Comparison of ENCODE assay signal across 9 mouse cellular contexts in the genomic region with DNA sequence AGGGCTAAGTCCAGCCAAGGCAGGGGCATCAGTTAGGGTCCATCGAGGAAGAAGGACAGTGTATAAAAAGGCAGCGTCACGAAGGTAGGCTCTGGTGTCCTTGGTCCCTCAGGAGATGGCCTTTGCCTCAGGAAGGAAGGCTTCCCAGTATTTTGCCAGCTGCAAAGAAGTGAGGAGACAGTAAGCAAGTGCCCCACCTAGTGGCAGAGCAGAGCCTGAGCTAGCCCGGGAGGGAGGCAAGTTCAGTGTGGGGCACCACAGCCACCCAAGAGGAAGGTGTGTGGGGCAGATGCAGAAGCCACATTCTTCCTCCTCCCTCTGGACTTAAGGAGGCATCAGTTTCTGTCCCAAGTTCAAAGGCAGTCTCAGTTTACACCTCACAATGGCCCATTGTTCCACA. TPM values are rescaled to one million over a fixed set of nuclear protein-coding genes. Genes with fewer than 3 reads are reported as not detected.
A peak's percentile ranks its signal among the peaks of the same experiment; 100 is the strongest.
DNase-seq lines count a peak whose midpoint lies in the region; ATAC-seq and TF ChIP-seq lines count a peak whose summit lies in the region.
"Had no signal": no experiment of that assay in that cellular context is flagged by ENCODE, and none has a peak within 500 bp of the region (broad histone marks: within the 10 kb centered on the region; RNA-seq: fewer than 3 reads in every experiment).

No protein-coding gene starts in this region.

- H3K79me2 ChIP-seq in C2C12 (ENCODE audit: control insufficient read depth, insufficient read depth) = no peaks in the 10 kb centered on the region

- no peaks in the 10 kb centered on the region for H3K9me3 ChIP-seq in embryonic facial prominence, embryonic 14.5 days (ENCODE audit: control insufficient read depth, low read length)
- H3K9me3 ChIP-seq: embryonic facial prominence, embryonic 15.5 days had no signal

- ATAC-seq in embryonic facial prominence, embryonic 14.5 days (ENCODE audit: low read depth) = peak; percentile 54; the same call in 1 of the 2 replicates

- H3ac ChIP-seq in C2C12 (ENCODE audit: control insufficient read depth, insufficient read length, low read depth) = no peak overlapping the region

- no peak overlapping the region for H3K9ac ChIP-seq in embryonic facial prominence, embryonic 14.5 days (ENCODE audit: low read depth, low read length)
- H3K9ac ChIP-seq: embryonic facial prominence, embryonic 15.5 days had no signal

- DNase-seq in heart, adult 18-20 months = peak; percentile 48 to 72
- DNase-seq in heart, postnatal 25 days (ENCODE audit: low spot score) = no peak
- DNase-seq in adrenal gland, adult 2 months = peak; percentile 77
- DNase-seq in embryonic facial prominence, embryonic 14.5 days (ENCODE audit: low spot score) = peak; percentile 64
- DNase-seq in left cerebral cortex, postnatal 14 days (ENCODE audit: low spot score in 2 of 2) = peak; percentile 42 to 58
- peak; percentile 61 for DNase-seq in mesoderm, embryonic 11.5 days (ENCODE audit: low read depth, low spot score)
- peak; percentile 78 for DNase-seq in thymus, postnatal 4 days

- intact Hi-C loops in heart, postnatal 25 days (cut with DNase I) = loop anchor here (5.0 to 10.0 kb wide), 3 partner anchors 36 to 484 kb away; no protein-coding TSS in a partner anchor
- intact Hi-C loops in left cerebral cortex, postnatal 14 days (cut with DNase I) = no loop called here

- H3K4me2 ChIP-seq in embryonic facial prominence, embryonic 14.5 days (ENCODE audit: low read depth, low read length) = no peak overlapping the region
- H3K4me2 ChIP-seq: embryonic facial prominence, embryonic 15.5 days had no signal

- TF ChIP-seq CTCF in C2C12 (IDR thresholded peaks at IDR 0.05; ENCODE audit: control insufficient read depth, insufficient read depth, insufficient read length) = peak; percentile 74

- H3K4me3 ChIP-seq in C2C12 (ENCODE audit: insufficient read depth, poor library complexity, severe bottlenecking) = no peak overlapping the region
- no peak overlapping the region for H3K4me3 ChIP-seq in embryonic facial prominence, embryonic 14.5 days (ENCODE audit: low read depth, low read length)
- H3K4me3 ChIP-seq: embryonic facial prominence, embryonic 15.5 days had no signal

- no peaks in the 10 kb centered on the region for H3K4me1 ChIP-seq in embryonic facial prominence, embryonic 14.5 days (ENCODE audit: control insufficient read depth, insufficient read depth, low read length)
- H3K4me1 ChIP-seq: embryonic facial prominence, embryonic 15.5 days had no signal

- H3K27ac ChIP-seq in embryonic facial prominence, embryonic 14.5 days (replicated peaks; ENCODE audit: low read depth, low read length) = no peak overlapping the region
- H3K27ac ChIP-seq: embryonic facial prominence, embryonic 15.5 days had no signal

- 25% methylated on average over 4 of the region's 4 CpGs for WGBS in embryonic facial prominence, embryonic 14.5 days

- H3K36me3 ChIP-seq in C2C12 (ENCODE audit: control insufficient read depth, insufficient read depth) = peaks cover 53% of the 10 kb centered on the region
- H3K36me3 ChIP-seq in embryonic facial prominence, embryonic 14.5 days (ENCODE audit: control insufficient read depth, insufficient read depth, low read length) = peaks cover 73% of the 10 kb centered on the region

- no peaks in the 10 kb centered on the region for H3K79me3 ChIP-seq in C2C12 (ENCODE audit: low read depth)

- H3K27me3 ChIP-seq in C2C12 (ENCODE audit: control insufficient read depth, insufficient read depth, insufficient read length) = no peaks in the 10 kb centered on the region
- H3K27me3 ChIP-seq in embryonic facial prominence, embryonic 14.5 days (replicated peaks; ENCODE audit: control insufficient read depth, insufficient read depth, low read length) = no peaks in the 10 kb centered on the region
- H3K27me3 ChIP-seq: embryonic facial prominence, embryonic 15.5 days had no signal

TF ChIP-seq in C2C12, 6 proteins besides CTCF, POLR2A, EP300 and RAD21:
- TF ChIP-seq FOSL1 (IDR thresholded peaks at IDR 0.05; ENCODE audit: insufficient read depth, low read length, poor library complexity, severe bottlenecking) = no peak
- TF ChIP-seq CEBPB (IDR thresholded peaks at IDR 0.05; ENCODE audit: low read depth) = no peak
- no peak for TF ChIP-seq MYOD1 (IDR thresholded peaks at IDR 0.05; ENCODE audit: control insufficient read depth, insufficient read length, low read depth)
- TF ChIP-seq MAX (IDR thresholded peaks at IDR 0.05) = no peak
- TF ChIP-seq USF1 (IDR thresholded peaks at IDR 0.05; ENCODE audit: low read depth) = no peak

RNA-seq across cellular contexts. Expression of a gene that starts 18.9 kb away (rescaled TPM):
- under 1 TPM; 0.46 to 0.50 TPM for total RNA-seq in heart, adult 18-20 months (2021)
- total RNA-seq in heart, postnatal 25 days (2021) = under 1 TPM; 0.59 to 0.83 TPM
- 0.74 TPM for polyA plus RNA-seq in C2C12 (2012; fragmentation: generic; extraction: Trizol)
- total RNA-seq in adrenal gland, adult 2 months (2021) = under 1 TPM; 0.29 to 0.48 TPM
- 0.79 and 0.84 TPM in 2 replicates for polyA plus RNA-seq in adrenal gland, adult 2 months (2012; rRNA removed)
- 3.4 and 4.1 TPM in 2 replicates for polyA plus RNA-seq in embryonic facial prominence, embryonic 14.5 days (2014; fragmentation: Nextera tagmentation; extraction: Ambion mirVana)
- total RNA-seq in left cerebral cortex, postnatal 14 days (2021) = 1 to 10 TPM; 3.3 to 4.4 TPM

RNA-seq across cellular contexts. Expression of a gene that starts 28.4 kb away (rescaled TPM):
- total RNA-seq in heart, adult 18-20 months (2021) = 100 to 1,000 TPM; 102 to 105 TPM
- 100 to 1,000 TPM; 144 to 157 TPM for total RNA-seq in heart, postnatal 25 days (2021)
- polyA plus RNA-seq in C2C12 (2012; fragmentation: generic; extraction: Trizol) = 781 TPM
- total RNA-seq in adrenal gland, adult 2 months (2021) = 100 to 1,000 TPM; 245 to 310 TPM
- polyA plus RNA-seq in adrenal gland, adult 2 months (2012; rRNA removed) = 68.3 and 78.6 TPM in 2 replicates
- polyA plus RNA-seq in embryonic facial prominence, embryonic 14.5 days (2014; fragmentation: Nextera tagmentation; extraction: Ambion mirVana) = 801 and 834 TPM in 2 replicates
- total RNA-seq in left cerebral cortex, postnatal 14 days (2021) = 100 to 1,000 TPM; 231 to 238 TPM

RNA-seq across cellular contexts. Expression of a gene that starts 38.0 kb away (rescaled TPM):
- 10 to 100 TPM; 27.3 to 27.8 TPM for total RNA-seq in heart, adult 18-20 months (2021)
- total RNA-seq in heart, postnatal 25 days (2021) = 10 to 100 TPM; 27.6 to 30.4 TPM
- 69.9 TPM for polyA plus RNA-seq in C2C12 (2012; fragmentation: generic; extraction: Trizol)
- total RNA-seq in adrenal gland, adult 2 months (2021) = 100 to 1,000 TPM; 112 to 118 TPM
- polyA plus RNA-seq in adrenal gland, adult 2 months (2012; rRNA removed) = 58.9 and 59.7 TPM in 2 replicates
- polyA plus RNA-seq in embryonic facial prominence, embryonic 14.5 days (2014; fragmentation: Nextera tagmentation; extraction: Ambion mirVana) = 139 and 143 TPM in 2 replicates
- total RNA-seq in left cerebral cortex, postnatal 14 days (2021) = 10 to 100 TPM; 51.6 to 56.3 TPM

RNA-seq across cellular contexts. Expression of a gene that starts 38.0 kb away (rescaled TPM):
- total RNA-seq in heart, adult 18-20 months (2021) = 10 to 100 TPM; 68.7 to 71.3 TPM
- 10 to 100 TPM; 62.4 to 64.9 TPM for total RNA-seq in heart, postnatal 25 days (2021)
- polyA plus RNA-seq in C2C12 (2012; fragmentation: generic; extraction: Trizol) = 39.7 TPM
- 10 to 100 TPM; 74.9 to 80.0 TPM for total RNA-seq in adrenal gland, adult 2 months (2021)
- 4.9 and 5.2 TPM in 2 replicates for polyA plus RNA-seq in adrenal gland, adult 2 months (2012; rRNA removed)
- 112 and 119 TPM in 2 replicates for polyA plus RNA-seq in embryonic facial prominence, embryonic 14.5 days (2014; fragmentation: Nextera tagmentation; extraction: Ambion mirVana)
- 10 to 100 TPM; 26.8 to 28.0 TPM for total RNA-seq in left cerebral cortex, postnatal 14 days (2021)
